Mouse (Mus musculus) stomach, embryonic 14.5 days (tissue): ENCODE measurements around the gene Arl3. TPM values are rescaled to one million over a fixed set of nuclear protein-coding genes. Genes with fewer than 3 reads are reported as not detected.
A peak's percentile ranks its signal among the peaks of the same experiment; 100 is the strongest.

Experiments
- ATAC-seq: fragments of 200-750 bp; cut with Nextera tagmentation; 2 replicates; pipeline ENCODE4 v1.8.0; 2017; ENCODE audit warnings: low read depth, moderate TSS enrichment; ENCODE audit not compliant: insufficient number of reproducible peaks, insufficient read depth, low FRiP score
- H3K27ac ChIP-seq: fragments of 300-500 bp; sonication (generic); 2 replicates; pipeline ENCODE4 v1.5.1; 2014; ENCODE audit warnings: mild to moderate bottlenecking, low read length, moderate library complexity, mixed read lengths
- H3K27me3 ChIP-seq: fragments of 300-500 bp; sonication (generic); 2 replicates; pipeline ENCODE4 v1.6.1; 2014; ENCODE audit warnings: low read length, control low read depth, mixed read lengths; ENCODE audit not compliant: control insufficient read depth, insufficient read depth
- H3K36me3 ChIP-seq: fragments of 300-500 bp; sonication (generic); 2 replicates; pipeline ENCODE4 v1.6.1; 2014; ENCODE audit warnings: mild to moderate bottlenecking, control low read depth, low read length, moderate library complexity, mixed read lengths; ENCODE audit not compliant: control insufficient read depth, insufficient read depth
- H3K4me1 ChIP-seq: fragments of 300-500 bp; sonication (generic); 2 replicates; pipeline ENCODE4 v1.6.1; 2014; ENCODE audit warnings: low read length, control low read depth, mixed read lengths; ENCODE audit not compliant: control insufficient read depth, insufficient read depth
- H3K4me2 ChIP-seq: fragments of 300-500 bp; sonication (generic); replicated peaks from 2 replicates; pipeline ENCODE4 v1.6.1; 2014; ENCODE audit warnings: low read depth, low read length, control low read depth
- H3K4me3 ChIP-seq: fragments of 300-500 bp; sonication (generic); 2 replicates; pipeline ENCODE4 v1.5.1; 2014; ENCODE audit warnings: low read depth, low read length, control low read depth
- H3K9ac ChIP-seq: fragments of 300-500 bp; sonication (generic); replicated peaks from 2 replicates; pipeline ENCODE4 v1.6.1; 2014; ENCODE audit warnings: low read depth, mild to moderate bottlenecking, control low read depth, low read length, moderate library complexity, mixed read lengths
- H3K9me3 ChIP-seq: fragments of 300-500 bp; sonication (generic); 2 replicates; pipeline ENCODE4 v1.6.1; 2016; ENCODE audit warnings: low read depth, low read length, control low read depth; ENCODE audit not compliant: control insufficient read depth
- WGBS: fragments of 180-500 bp; shearing (Covaris S2); extraction: QIAGEN DNeasy Blood & Tissue Kit; methylation state at CpG from one replicate; pipeline ENCODE4 v1.1.7; 2014; 5-methylcytosine and 5-hydroxymethylcytosine counted together
- polyA plus RNA-seq: library from polyadenylated mRNA; unstranded; fragments of >200 nt; fragmentation: Nextera tagmentation; extraction: Ambion mirVana; gene quantifications from 2 replicates; pipeline ENCODE4 v1.2.1, GENCODE M21; 2014

Arl3 gene
- polyA plus RNA-seq, 1 experiment from 2014 or later: 98.7 TPM

- H3K9me3 ChIP-seq: no peaks in the 10 kb centered on the region
- H3K27me3 ChIP-seq: no peaks in the 10 kb centered on the region
- ATAC-seq: no peak
- H3K9ac ChIP-seq: 0 out of 2 replicates have a peak overlapping the region, but pooled peaks have one; percentile 15
- 21% methylated on average over 13 of the region's 13 CpGs for WGBS
- no peaks in the 10 kb centered on the region for H3K36me3 ChIP-seq
- no peak overlapping the region for H3K4me3 ChIP-seq
- peaks cover 67% of the 10 kb centered on the region for H3K4me1 ChIP-seq
- H3K27ac ChIP-seq: peak overlapping the region; percentile 87
- no peak overlapping the region for H3K4me2 ChIP-seq
These were observed 43.2 kb downstream of the Arl3 start for GRCm38 (mm10) chr19:46529601-46530448.

DNA sequence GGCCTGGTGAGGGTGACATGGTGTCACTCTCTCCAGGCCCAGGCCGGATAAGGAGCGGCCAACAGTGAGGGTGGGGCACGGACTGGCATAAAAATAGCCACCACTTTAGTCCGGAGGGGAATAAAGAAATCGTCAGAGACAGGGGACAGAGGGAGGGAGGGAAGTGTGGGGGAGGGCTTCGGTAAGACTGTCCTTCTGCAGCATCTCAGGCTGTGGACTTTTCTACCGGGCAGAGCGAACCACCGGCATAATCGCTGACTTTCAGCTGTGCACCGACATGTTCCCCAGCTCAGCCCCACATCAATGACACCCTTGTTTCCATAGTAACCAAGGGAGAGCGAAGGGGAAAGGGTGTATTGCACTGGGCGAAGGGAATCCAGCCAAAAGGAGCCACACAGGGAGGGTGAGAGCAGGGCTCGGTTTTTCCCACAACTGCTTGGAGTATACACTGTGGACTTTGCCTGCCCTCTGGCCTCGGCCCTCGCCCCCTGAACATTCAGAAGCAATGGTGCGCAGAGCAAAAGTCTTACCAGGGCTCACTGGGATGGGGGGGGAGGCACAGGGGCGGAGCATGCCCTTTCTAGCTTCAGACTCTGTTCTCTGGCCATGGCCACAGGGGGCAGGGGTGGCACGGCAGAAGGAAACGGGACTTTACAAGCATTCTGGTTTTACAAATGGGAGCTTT lies 44.3 kb downstream of the Arl3 start:
- Histone ChIP-seq H3K9ac (no peak overlapping the region), H3K4me3 (no peak overlapping the region; the same call in 1 of the 2 replicates), H3K9me3 (no peaks in the 10 kb centered on the region), H3K4me2 (peak overlapping the region; percentile 42), H3K27ac (peak overlapping the region; percentile 87), H3K4me1 (peaks cover 72% of the 10 kb centered on the region), H3K27me3 (no peaks in the 10 kb centered on the region), H3K36me3 (no peaks in the 10 kb centered on the region)
- 6% methylated on average over 20 of the region's 20 CpGs for WGBS
- no peak for ATAC-seq

- Histone ChIP-seq H3K4me2 (peak overlapping the region; percentile 42), H3K27ac (peak overlapping the region; percentile 87; the same call in 1 of the 2 replicates), H3K4me3 (no peak overlapping the region), H3K27me3 (no peaks in the 10 kb centered on the region), H3K4me1 (peaks cover 72% of the 10 kb centered on the region), H3K36me3 (no peaks in the 10 kb centered on the region), H3K9me3 (no peaks in the 10 kb centered on the region), H3K9ac (no peak overlapping the region)
- no peak for ATAC-seq
- WGBS: 36% methylated on average over 17 of the region's 17 CpGs
These were observed 45.1 kb downstream of the Arl3 start for GRCm38 (mm10) chr19:46527632-46528528.

DNA sequence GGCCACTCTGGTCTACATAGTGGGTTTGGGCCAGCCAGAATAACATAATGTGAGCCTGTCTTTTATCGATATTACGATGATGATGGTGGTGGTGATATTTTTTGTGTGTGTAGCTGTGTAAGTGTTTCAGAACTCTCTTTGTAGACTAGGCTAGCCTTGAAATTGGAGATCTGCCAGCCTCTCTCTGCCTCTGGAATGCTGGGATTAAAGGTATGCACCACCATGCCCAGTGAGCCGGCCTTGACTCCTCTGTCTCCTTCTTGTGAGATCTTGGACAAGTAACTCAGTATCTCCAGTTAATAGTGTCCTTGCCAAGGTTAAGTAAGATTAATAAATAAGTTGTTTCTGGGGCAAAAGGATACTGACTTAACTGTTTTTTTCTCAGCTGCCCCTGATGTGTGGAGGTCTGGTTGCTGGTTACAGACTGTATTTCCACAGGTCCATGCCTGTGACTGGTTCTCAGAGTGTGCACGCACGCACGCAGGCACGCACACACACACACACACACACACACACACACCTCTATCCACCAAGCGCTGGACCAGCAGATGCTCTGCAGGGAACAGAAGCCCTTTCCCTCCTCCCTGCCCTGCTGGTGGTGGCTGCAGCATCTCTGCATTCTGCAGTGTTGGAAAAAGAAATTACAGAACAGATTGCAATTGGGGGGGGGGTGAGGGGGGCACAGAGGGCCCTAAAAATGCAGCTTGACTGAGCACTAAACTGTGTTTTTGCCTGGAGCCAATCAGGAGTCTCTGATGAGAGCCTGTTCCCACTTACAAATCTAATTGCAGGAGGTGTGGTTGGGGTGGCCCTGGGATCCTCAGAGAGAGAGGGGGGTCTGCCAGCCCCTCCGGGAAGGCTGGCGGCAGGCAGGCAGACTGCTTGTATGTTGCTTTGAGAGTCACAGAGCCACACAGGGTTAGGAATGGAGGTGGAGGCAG lies 47.0 kb downstream of the Arl3 start:
- ATAC-seq: no peak
- WGBS: 68% methylated on average over 10 of the region's 10 CpGs
- no peaks in the 10 kb centered on the region for H3K9me3 ChIP-seq
- H3K4me3 ChIP-seq: no peak overlapping the region
- no peaks in the 10 kb centered on the region for H3K27me3 ChIP-seq
- no peaks in the 10 kb centered on the region for H3K36me3 ChIP-seq
- peaks cover 57% of the 10 kb centered on the region for H3K4me1 ChIP-seq
- no peak overlapping the region for H3K9ac ChIP-seq
- no peak overlapping the region for H3K27ac ChIP-seq
- no peak overlapping the region for H3K4me2 ChIP-seq

DNA sequence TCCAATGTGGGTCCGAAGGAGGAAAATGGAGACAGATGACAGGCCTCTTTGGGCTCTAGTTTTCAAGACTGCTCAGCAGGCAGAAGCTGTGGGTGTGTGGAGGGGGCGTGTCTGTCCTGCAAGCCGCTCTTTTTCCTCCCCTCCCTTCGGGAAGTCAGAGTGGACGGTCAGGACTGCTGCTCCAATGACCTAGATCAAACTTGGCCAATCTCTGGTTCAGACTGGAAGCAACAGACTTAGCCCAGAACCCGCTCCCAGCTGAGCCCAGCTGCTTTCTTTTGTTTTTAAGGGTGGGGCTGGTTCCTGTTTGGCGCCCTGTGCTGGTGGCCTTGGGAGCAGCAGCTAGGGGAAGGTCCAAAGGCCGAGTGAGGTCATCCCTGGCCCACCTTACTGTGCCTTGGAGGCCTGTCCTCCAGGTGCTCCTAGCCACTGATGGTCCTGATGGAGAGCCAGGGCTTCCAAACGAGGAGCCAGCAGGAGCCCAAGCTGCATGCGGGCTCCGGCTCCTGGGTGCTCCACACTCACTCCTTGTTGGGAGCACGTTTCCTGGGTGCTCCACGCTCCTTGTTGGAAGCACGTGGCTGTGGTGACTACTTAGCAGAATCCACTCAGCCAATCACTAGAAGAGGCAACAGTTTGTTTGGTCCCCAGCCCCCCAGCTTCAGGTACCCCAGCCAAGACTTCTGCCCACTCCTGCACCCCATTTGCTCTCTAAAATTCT lies 48.2 kb downstream of the Arl3 start:
- Histone ChIP-seq H3K4me2 (peak overlapping the region; percentile 45), H3K9me3 (no peaks in the 10 kb centered on the region), H3K4me1 (peaks cover 45% of the 10 kb centered on the region), H3K9ac (no peak overlapping the region; the same call in 1 of the 2 replicates), H3K27ac (peak overlapping the region; percentile 86), H3K4me3 (no peak overlapping the region), H3K27me3 (no peaks in the 10 kb centered on the region), H3K36me3 (no peaks in the 10 kb centered on the region)
- WGBS: 31% methylated on average over 14 of the region's 14 CpGs
- ATAC-seq: peak; percentile 56; the same call in 1 of the 2 replicates

- H3K4me1 ChIP-seq: peaks cover 41% of the 10 kb centered on the region
- peak overlapping the region; percentile 45 for H3K4me2 ChIP-seq
- no peaks in the 10 kb centered on the region for H3K27me3 ChIP-seq
- ATAC-seq: no peak
- H3K27ac ChIP-seq: peak overlapping the region; percentile 86
- no peak overlapping the region for H3K4me3 ChIP-seq
- H3K36me3 ChIP-seq: no peaks in the 10 kb centered on the region
- no peak overlapping the region; the same call in 1 of the 2 replicates for H3K9ac ChIP-seq
- no peaks in the 10 kb centered on the region for H3K9me3 ChIP-seq
- WGBS: 12% methylated on average over 6 of the region's 6 CpGs
These were observed 48.9 kb downstream of the Arl3 start for GRCm38 (mm10) chr19:46524152-46524544.

DNA sequence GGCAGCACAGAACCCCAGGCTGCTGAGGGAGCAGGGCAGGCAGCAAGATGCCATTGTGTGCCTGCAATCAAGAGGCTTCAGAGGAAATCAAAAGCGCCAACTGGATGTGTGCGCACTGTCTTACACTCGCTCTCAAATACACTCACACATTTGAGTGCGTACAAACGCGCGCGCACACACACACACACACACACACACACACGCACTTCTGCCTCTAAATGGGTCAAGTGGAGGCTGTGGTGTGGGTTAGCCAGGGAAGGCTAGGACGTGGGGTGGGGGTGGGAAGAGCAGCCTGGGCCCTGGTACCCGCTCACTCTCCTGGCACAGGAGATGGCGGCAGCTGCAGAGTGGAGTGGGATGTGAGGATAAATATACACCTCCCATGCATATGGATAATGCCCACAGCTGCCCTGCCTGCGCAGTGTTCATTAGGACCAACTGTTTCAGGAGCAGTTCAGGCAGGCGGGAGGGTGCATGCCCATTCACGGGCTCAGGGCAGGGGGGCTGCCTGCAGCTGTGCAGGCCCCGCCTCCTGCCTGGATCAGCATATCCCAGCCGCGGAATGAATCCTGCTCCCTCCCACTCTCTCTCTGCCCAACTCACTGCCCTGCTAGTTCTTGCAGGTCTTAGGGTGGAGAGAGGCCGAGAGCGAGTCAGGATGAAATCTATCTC lies 49.4 kb downstream of the Arl3 start:
- Histone ChIP-seq H3K4me3 (no peak overlapping the region), H3K27me3 (no peaks in the 10 kb centered on the region), H3K9ac (0 out of 2 replicates have a peak overlapping the region, but pooled peaks have one; percentile 10), H3K4me2 (peak overlapping the region; percentile 45), H3K9me3 (no peaks in the 10 kb centered on the region), H3K36me3 (no peaks in the 10 kb centered on the region), H3K4me1 (peaks cover 41% of the 10 kb centered on the region), H3K27ac (peak overlapping the region; percentile 86)
- peak; percentile 79 for ATAC-seq
- 12% methylated on average over 20 of the region's 20 CpGs for WGBS
